Mouse (Mus musculus): ENCODE measurements around the gene Blm.

- TF ChIP-seq CTCF (IDR thresholded peaks at IDR 0.05; ENCODE audit: borderline replicate concordance, control insufficient read depth, extremely low read depth, insufficient read depth, low read length, poor library complexity): no peak
- TF ChIP-seq POLR2A (IDR thresholded peaks at IDR 0.05; ENCODE audit: control insufficient read depth, extremely low read depth, insufficient read depth, low read length, poor library complexity): no peak
Observed at GRCm38 (mm10) chr7:80453121-80453520, 81.8 kb downstream of the Blm start.
